ENCODE assay signal across 8 mouse cellular contexts in genomic region chr2:170508821-170509220, GRCm38 (mm10). TPM values are rescaled to one million over a fixed set of nuclear protein-coding genes. Genes with fewer than 3 reads are reported as not detected.
DNase-seq lines count a peak whose midpoint lies in the region; ATAC-seq lines count a peak whose summit lies in the region.

No protein-coding gene starts in this region.

- 0 out of 2 replicates have a peak, but pooled peaks have one; percentile 7 for ATAC-seq in embryonic facial prominence, embryonic 14.5 days (ENCODE audit: low read depth)
- ATAC-seq in limb, embryonic 13.5 days (ENCODE audit: low FRiP score, low read depth), result no peak
- no peak for ATAC-seq in midbrain, embryonic 15.5 days (replicated peaks)

- no peaks in the 10 kb centered on the region for H3K36me3 ChIP-seq in embryonic facial prominence, embryonic 14.5 days (ENCODE audit: control insufficient read depth, insufficient read depth, low read length)
- no peaks in the 10 kb centered on the region for H3K36me3 ChIP-seq in limb, embryonic 13.5 days
- H3K36me3 ChIP-seq in midbrain, embryonic 15.5 days (replicated peaks), result no peaks in the 10 kb centered on the region

- DNase-seq in 3T3-L1 (ENCODE audit: low read depth, low spot score), result peak; percentile 95
- DNase-seq in adrenal gland, postnatal 4 days (ENCODE audit: low spot score in 2 of 2), result peak; percentile 68 to 83
- peak; percentile 92 for DNase-seq in embryonic facial prominence, embryonic 14.5 days (ENCODE audit: low spot score)
- peak; percentile 77 to 89 for DNase-seq in heart, adult 9 months (ENCODE audit: low spot score in 2 of 2)
- peak; percentile 96 for DNase-seq in kidney, adult 9 months
- peak; percentile 54 to 85 for DNase-seq in spleen, adult 18-20 months

- H3K9me3 ChIP-seq in embryonic facial prominence, embryonic 14.5 days (ENCODE audit: control insufficient read depth, low read length), result no peaks in the 10 kb centered on the region
- no peaks in the 10 kb centered on the region for H3K9me3 ChIP-seq in limb, embryonic 13.5 days
- no peaks in the 10 kb centered on the region for H3K9me3 ChIP-seq in midbrain, embryonic 15.5 days

- peak overlapping the region; percentile 36 for H3K4me3 ChIP-seq in embryonic facial prominence, embryonic 14.5 days (ENCODE audit: low read depth, low read length)
- H3K4me3 ChIP-seq in limb, embryonic 13.5 days, result peak overlapping the region; percentile 38
- peak overlapping the region; percentile 24 for H3K4me3 ChIP-seq in midbrain, embryonic 15.5 days

- no peaks in the 10 kb centered on the region for H3K27me3 ChIP-seq in embryonic facial prominence, embryonic 14.5 days (replicated peaks; ENCODE audit: control insufficient read depth, insufficient read depth, low read length)
- 0 out of 2 replicates have a peak, but pooled peaks cover 4% of the 10 kb centered on the region for H3K27me3 ChIP-seq in limb, embryonic 13.5 days
- no peaks in the 10 kb centered on the region for H3K27me3 ChIP-seq in midbrain, embryonic 15.5 days (replicated peaks)

- 0 out of 2 replicates have a peak overlapping the region, but pooled peaks have one; percentile 54 for H3K9ac ChIP-seq in embryonic facial prominence, embryonic 14.5 days (ENCODE audit: low read depth, low read length)
- H3K9ac ChIP-seq in limb, embryonic 13.5 days, result peak overlapping the region; percentile 27; the same call in 1 of the 2 replicates
- peak overlapping the region; percentile 27; the same call in 1 of the 2 replicates for H3K9ac ChIP-seq in midbrain, embryonic 15.5 days

- H3K4me1 ChIP-seq in embryonic facial prominence, embryonic 14.5 days (ENCODE audit: control insufficient read depth, insufficient read depth, low read length), result peaks cover 9% of the 10 kb centered on the region
- peaks cover 25% of the 10 kb centered on the region for H3K4me1 ChIP-seq in limb, embryonic 13.5 days
- peaks cover 36% of the 10 kb centered on the region for H3K4me1 ChIP-seq in midbrain, embryonic 15.5 days

- H3K27ac ChIP-seq in embryonic facial prominence, embryonic 14.5 days (replicated peaks; ENCODE audit: low read depth, low read length), result no peak overlapping the region
- no peak overlapping the region for H3K27ac ChIP-seq in limb, embryonic 13.5 days
- H3K27ac ChIP-seq in midbrain, embryonic 15.5 days, result no peak overlapping the region

- under 1% methylated on average over 12 of the region's 12 CpGs for WGBS in embryonic facial prominence, embryonic 14.5 days
- WGBS in limb, embryonic 13.5 days, result 3% methylated on average over 12 of the region's 12 CpGs
- WGBS in midbrain, embryonic 15.5 days, result 3% methylated on average over 12 of the region's 12 CpGs

- H3K4me2 ChIP-seq in embryonic facial prominence, embryonic 14.5 days (ENCODE audit: low read depth, low read length), result peak overlapping the region; percentile 62
- H3K4me2 ChIP-seq in limb, embryonic 13.5 days (replicated peaks), result peak overlapping the region; percentile 68
- H3K4me2 ChIP-seq in midbrain, embryonic 15.5 days, result peak overlapping the region; percentile 50

RNA-seq across cellular contexts. Expression of gene Cyp24a1, which starts 11.9 kb away (rescaled TPM):
- 1 to 10 TPM in 1 of 2 experiments, not detected in 1; 3.0 TPM for total RNA-seq in adrenal gland, postnatal 4 days (2021)
- polyA plus RNA-seq in embryonic facial prominence, embryonic 14.5 days (2014; fragmentation: Nextera tagmentation; extraction: Ambion mirVana), result not detected in 2 replicates
- not detected in 2 replicates for polyA plus RNA-seq in limb, embryonic 13.5 days (2015; fragmentation: Nextera tagmentation; extraction: Ambion mirVana)
- 0.09 and 0.14 TPM in 2 replicates for polyA plus RNA-seq in midbrain, embryonic 15.5 days (2015; fragmentation: Nextera tagmentation; extraction: Ambion mirVana)

RNA-seq across cellular contexts. Expression of gene Pfdn4, which starts 12.6 kb away (rescaled TPM):
- 10 to 100 TPM; 20.9 to 24.6 TPM for total RNA-seq in adrenal gland, postnatal 4 days (2021)
- 82.4 and 87.6 TPM in 2 replicates for polyA plus RNA-seq in embryonic facial prominence, embryonic 14.5 days (2014; fragmentation: Nextera tagmentation; extraction: Ambion mirVana)
- polyA plus RNA-seq in limb, embryonic 13.5 days (2015; fragmentation: Nextera tagmentation; extraction: Ambion mirVana), result 87.3 and 87.9 TPM in 2 replicates
- 103 and 110 TPM in 2 replicates for polyA plus RNA-seq in midbrain, embryonic 15.5 days (2015; fragmentation: Nextera tagmentation; extraction: Ambion mirVana)
